Mouse (Mus musculus): ENCODE results near the gene Usp10. TPM values are rescaled to one million over a fixed set of nuclear protein-coding genes. Genes with fewer than 3 reads are reported as not detected.
A peak's percentile ranks its signal among the peaks of the same experiment; 100 is the strongest.

The Usp10 gene
- total and polyA plus RNA-seq, 3 experiments, result 227 to 398 (median 263) TPM

DNA sequence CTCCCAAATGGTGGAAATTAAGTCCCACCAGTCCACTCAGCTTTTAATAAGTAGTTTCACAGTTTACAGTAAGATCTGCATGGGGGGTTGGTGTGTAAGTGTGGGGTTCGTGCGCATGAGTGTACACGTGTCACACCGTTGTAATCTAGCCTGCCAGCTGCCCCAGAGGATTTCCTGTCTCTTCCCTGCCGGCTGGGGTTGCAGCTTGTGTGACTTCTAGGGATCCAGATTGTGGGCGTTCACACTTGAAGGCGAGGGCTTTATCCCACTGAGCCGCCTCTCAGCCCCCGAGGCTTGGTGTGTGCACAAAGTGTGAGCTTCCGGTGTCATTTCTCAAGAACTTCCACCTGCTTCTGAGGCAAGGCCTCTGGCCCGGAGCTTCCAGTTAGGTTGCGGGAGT lies 62.4 kb downstream of the Usp10 start:
- Histone ChIP-seq H3K4me3 (ENCODE audit: control insufficient read depth in 1 of 2, insufficient read depth in 1 of 2, low read depth in 2 of 2, low read length in 2 of 2) (no peak overlapping the region), H3K27me3 (ENCODE audit: control insufficient read depth in 1 of 2, insufficient read depth in 2 of 2, low read length in 2 of 2) (no peaks in the 10 kb centered on the region), H3K36me3 (ENCODE audit: control insufficient read depth in 1 of 2, insufficient read depth in 2 of 2, low read length in 2 of 2) (peaks cover 0 to 3% of the 10 kb centered on the region in 2 experiments; a peak in 2 of 4 replicates), H3K27ac (ENCODE audit: control insufficient read depth, low read depth, low read length) (0 out of 2 replicates have a peak overlapping the region, but pooled peaks have one; percentile 17), H3K9me3 (replicated peaks; ENCODE audit: insufficient read depth, low read length) (no peaks in the 10 kb centered on the region), H3K79me2 (ENCODE audit: control insufficient read depth, insufficient read depth, low read length, poor library complexity) (no peaks in the 10 kb centered on the region), H3K4me1 (ENCODE audit: control insufficient read depth in 1 of 2, insufficient read depth in 2 of 2, low read length in 2 of 2) (peaks cover 2 to 9% of the 10 kb centered on the region in 2 experiments; a peak in 3 of 4 replicates), H3K9ac (ENCODE audit: control insufficient read depth, low read depth, low read length, poor library complexity, severe bottlenecking) (no peak overlapping the region)
- DNase-seq (ENCODE audit: low read depth, low spot score), result peak; percentile 65
- TF ChIP-seq MAX (IDR thresholded peaks at IDR 0.05; ENCODE audit: low read length), result peak; percentile 73
- peak; percentile 85 for TF ChIP-seq TAL1 (IDR thresholded peaks at IDR 0.05; ENCODE audit: low read length)
- TF ChIP-seq KAT2A (conservative IDR thresholded peaks at IDR 0.05; ENCODE audit: low read depth, low read length), result no peak
- TF ChIP-seq USF2 (IDR thresholded peaks at IDR 0.05; ENCODE audit: borderline replicate concordance in 1 of 2, insufficient read depth in 1 of 2, low read depth in 1 of 2, low read length in 2 of 2), result no peak
- no peak for TF ChIP-seq UBTF (IDR thresholded peaks at IDR 0.05; ENCODE audit: borderline replicate concordance, insufficient read depth, low read depth, low read length)
- TF ChIP-seq CHD2 (IDR thresholded peaks at IDR 0.05; ENCODE audit: low read length), result no peak
- peak; percentile 80 for TF ChIP-seq TCF12 (IDR thresholded peaks at IDR 0.05; ENCODE audit: low read depth, low read length)
- TF ChIP-seq USF1 (IDR thresholded peaks at IDR 0.05; ENCODE audit: low read depth, low read length), result peak; percentile 50; the same call in 1 of the 2 replicates
- TF ChIP-seq SMC3 (IDR thresholded peaks at IDR 0.05; ENCODE audit: low read depth, low read length), result no peak
- TF ChIP-seq MYB (IDR thresholded peaks at IDR 0.05; ENCODE audit: low read depth, low read length), result no peak
- no peak for TF ChIP-seq MAFK (IDR thresholded peaks at IDR 0.05; ENCODE audit: borderline replicate concordance, low read depth, low read length)
- peak; percentile 49 to 72 for TF ChIP-seq EP300 (IDR thresholded peaks at IDR 0.05; ENCODE audit: low read depth in 1 of 2, low read length in 2 of 2)
- TF ChIP-seq POLR2A (IDR thresholded peaks at IDR 0.05; ENCODE audit: control insufficient read depth in 1 of 2, insufficient read depth in 1 of 2, low read depth in 1 of 2, low read length in 2 of 2, poor library complexity in 1 of 2), result no peak
- TF ChIP-seq CHD1 (IDR thresholded peaks at IDR 0.05; ENCODE audit: low read depth, low read length), result no peak
- no peak for TF ChIP-seq NELFE (IDR thresholded peaks at IDR 0.05; ENCODE audit: low read depth, low read length)
- TF ChIP-seq JUND (IDR thresholded peaks at IDR 0.05; ENCODE audit: low read depth, low read length), result no peak
- TF ChIP-seq ZKSCAN1 (IDR thresholded peaks at IDR 0.05; ENCODE audit: low read depth, low read length), result no peak
- TF ChIP-seq POLR2AphosphoS2 (IDR thresholded peaks at IDR 0.05; ENCODE audit: low read length), result no peak
- TF ChIP-seq MEF2A (IDR thresholded peaks at IDR 0.05; ENCODE audit: extremely low read depth, insufficient replicate concordance, low read depth, low read length, poor library complexity, severe bottlenecking), result no peak
- no peak for TF ChIP-seq SIN3A (IDR thresholded peaks at IDR 0.05; ENCODE audit: low read length)
- no peak for TF ChIP-seq RAD21 (IDR thresholded peaks at IDR 0.05; ENCODE audit: low read depth, low read length)
- TF ChIP-seq MAZ (IDR thresholded peaks at IDR 0.05; ENCODE audit: low read depth, low read length), result no peak
- TF ChIP-seq GATA1 (IDR thresholded peaks at IDR 0.05; ENCODE audit: low read depth, low read length), result peak; percentile 16; the same call in 1 of the 2 replicates
- no peak for TF ChIP-seq TBP (IDR thresholded peaks at IDR 0.05; ENCODE audit: low read depth, low read length)
- TF ChIP-seq CTCF (IDR thresholded peaks at IDR 0.05 in 2 of 3, conservative IDR thresholded peaks at IDR 0.05 in 1 of 3; ENCODE audit: control insufficient read depth in 1 of 3, insufficient read depth in 1 of 3, low read depth in 2 of 3, low read length in 3 of 3, poor library complexity in 1 of 3, severe bottlenecking in 1 of 3), result no peak
- TF ChIP-seq ETS1 (IDR thresholded peaks at IDR 0.05; ENCODE audit: low read depth, low read length), result peak; percentile 45; the same call in 1 of the 2 replicates
- TF ChIP-seq MYC (IDR thresholded peaks at IDR 0.05; ENCODE audit: low read depth, low read length), result no peak
- TF ChIP-seq ZMIZ1 (IDR thresholded peaks at IDR 0.05; ENCODE audit: low read depth, low read length), result no peak
- no peak for TF ChIP-seq ZNF384 (IDR thresholded peaks at IDR 0.05; ENCODE audit: low read depth, low read length)
- TF ChIP-seq E2F4 (IDR thresholded peaks at IDR 0.05; ENCODE audit: borderline replicate concordance, low read depth, low read length), result no peak
- no peak for TF ChIP-seq POLR2AphosphoS5 (IDR thresholded peaks at IDR 0.05; ENCODE audit: borderline replicate concordance, low read depth, low read length)
- peak; percentile 39; the same call in 1 of the 2 replicates for TF ChIP-seq RCOR1 (IDR thresholded peaks at IDR 0.05; ENCODE audit: low read depth, low read length)
- peak; percentile 74; the same call in 1 of the 2 replicates for TF ChIP-seq BHLHE40 (IDR thresholded peaks at IDR 0.05; ENCODE audit: borderline replicate concordance, low read depth, low read length)
- TF ChIP-seq MXI1 (IDR thresholded peaks at IDR 0.05; ENCODE audit: low read depth, low read length), result peak; percentile 62; the same call in 1 of the 2 replicates
- peak; percentile 40; the same call in 1 of the 2 replicates for TF ChIP-seq NRF1 (IDR thresholded peaks at IDR 0.05; ENCODE audit: insufficient read depth, low read depth, low read length, poor library complexity, severe bottlenecking)
- no peak for TF ChIP-seq ZC3H11A (IDR thresholded peaks at IDR 0.05; ENCODE audit: low read depth, low read length)
- TF ChIP-seq GABPA (IDR thresholded peaks at IDR 0.05; ENCODE audit: low read depth, low read length), result no peak
- TF ChIP-seq ELF1 (IDR thresholded peaks at IDR 0.05; ENCODE audit: low read depth, low read length), result no peak
